Mouse (Mus musculus) frontal cortex, postnatal 25 days (tissue): Measurements from ENCODE around the gene Map2k4.

Experiments used
- DNase-seq, 2 experiments: peaks; one replicate each; pipeline ENCODE4 v3.0.0; 2022; ENCODE audit warnings: low spot score in 2 of 2

The Map2k4 gene

GRCm38 (mm10) chr11:65712754-65713306 lies 75.3 kb downstream of the Map2k4 start:
- DNase-seq, result no peak

- DNase-seq, result no peak
Observed at GRCm38 (mm10) chr11:65706784-65707183, 81.3 kb downstream of the Map2k4 start.

DNA sequence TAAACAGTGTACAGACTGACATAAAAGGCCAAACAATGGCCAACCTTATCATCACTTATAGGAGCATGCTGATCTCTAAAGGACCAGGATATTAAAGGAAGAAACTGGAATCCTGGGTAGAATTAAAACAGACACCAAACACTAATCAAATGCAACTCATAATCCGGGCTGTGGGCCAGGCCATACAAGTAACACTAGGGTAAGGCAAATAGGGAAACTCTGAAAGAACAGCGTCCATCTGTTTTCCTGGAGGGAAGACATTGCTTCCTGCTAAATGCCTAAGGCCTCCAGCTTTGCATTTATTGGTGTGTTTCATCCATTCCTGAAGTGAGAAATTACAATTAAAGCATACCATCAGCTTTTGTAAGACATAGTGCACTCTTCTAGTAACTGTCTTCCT lies 81.9 kb downstream of the Map2k4 start:
- DNase-seq, result no peak

DNA sequence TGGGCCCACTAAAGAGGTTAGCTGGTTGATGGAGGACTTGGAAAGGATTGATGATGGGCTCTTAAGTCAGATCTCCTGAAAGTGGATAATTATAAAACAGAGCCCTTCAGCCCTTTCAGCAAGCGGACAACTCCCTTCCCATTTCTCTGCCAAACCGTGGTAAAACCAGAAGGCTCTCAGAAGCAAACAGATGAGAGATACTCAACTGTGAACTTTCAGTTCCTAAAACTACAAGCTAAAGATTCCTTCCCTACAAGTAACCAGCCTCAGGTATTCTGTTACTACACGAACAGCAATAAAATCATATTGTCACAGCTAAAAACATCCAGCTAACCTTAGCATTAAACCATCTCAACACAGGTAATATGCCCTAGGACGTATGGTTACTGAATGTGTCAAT lies 83.2 kb downstream of the Map2k4 start:
- DNase-seq, result no peak

- DNase-seq, result no peak
Observed at GRCm38 (mm10) chr11:65678824-65679402, 109.2 kb downstream of the Map2k4 start.

DNA sequence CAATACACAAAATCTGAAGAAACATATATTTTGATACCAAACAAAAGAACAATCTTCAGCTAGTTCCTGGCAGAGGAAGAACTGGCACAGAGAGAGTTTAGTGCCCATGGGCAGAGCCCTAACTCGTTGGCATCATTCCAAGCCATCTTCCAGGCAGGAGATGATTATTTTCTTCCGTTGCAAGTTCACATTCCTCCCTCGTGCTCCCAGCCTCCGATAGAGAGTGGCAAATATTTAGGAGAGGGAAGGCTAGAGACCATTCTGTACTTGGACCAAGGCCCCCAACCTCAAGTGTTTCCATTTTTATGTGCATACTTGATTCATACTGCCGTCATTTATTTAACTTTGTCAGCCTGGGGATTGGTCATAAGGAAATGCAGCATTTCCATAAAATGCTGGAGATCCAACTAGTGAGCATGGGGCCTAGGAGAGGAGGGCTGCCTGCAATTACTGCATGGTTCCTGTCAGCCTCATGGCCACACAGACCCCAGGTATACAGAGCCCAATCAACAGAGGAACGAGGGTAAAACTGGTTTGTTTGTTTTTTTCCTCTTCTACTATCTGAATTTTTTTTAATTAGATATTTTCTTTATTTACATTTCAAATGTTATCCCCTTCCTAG lies 120.6 kb downstream of the Map2k4 start:
- DNase-seq, result no peak

GRCm38 (mm10) chr11:65664903-65665302 lies 123.2 kb downstream of the Map2k4 start:
- DNase-seq, result no peak

GRCm38 (mm10) chr11:65661790-65662522 lies 126.1 kb downstream of the Map2k4 start:
- DNase-seq, result no peak

- DNase-seq, result no peak
Observed at GRCm38 (mm10) chr11:65653932-65654331, 134.2 kb downstream of the Map2k4 start.

GRCm38 (mm10) chr11:65651426-65651825 lies 136.7 kb downstream of the Map2k4 start:
- no peak for DNase-seq

DNA sequence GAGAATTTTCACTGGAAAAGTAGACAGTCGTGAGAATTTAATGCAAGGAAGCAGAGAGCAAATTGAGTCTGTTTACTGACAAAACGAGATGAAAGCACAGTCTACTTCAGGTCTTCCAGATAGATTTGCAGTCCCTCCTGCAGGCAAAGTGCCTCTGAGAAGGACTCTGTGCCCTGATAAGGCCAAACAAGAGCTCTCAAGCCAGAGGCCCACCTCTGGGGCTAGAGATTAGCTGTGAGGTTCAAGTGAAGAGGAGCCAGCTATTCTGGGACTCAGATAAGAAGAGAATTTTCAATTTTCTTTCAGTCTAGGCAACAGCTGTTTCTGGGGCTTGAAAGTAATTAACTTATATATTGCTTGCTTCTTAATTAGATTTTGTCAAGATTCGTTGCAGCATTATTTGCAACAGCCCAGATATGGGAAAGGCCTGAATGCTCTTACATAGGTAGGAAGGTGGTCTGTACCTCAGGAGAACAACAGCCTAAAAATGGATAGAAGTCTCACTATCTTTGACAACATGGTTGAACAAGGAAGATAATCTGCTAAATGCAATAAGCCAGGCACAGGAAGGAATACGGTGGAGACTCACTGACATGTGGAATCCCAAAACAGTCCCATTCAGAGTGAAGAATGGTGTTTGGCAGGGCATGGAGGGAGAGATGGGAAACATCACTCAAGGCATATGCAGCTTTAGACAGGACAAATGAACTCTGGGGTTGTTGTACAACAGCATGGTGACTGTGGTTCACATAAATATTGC lies 138.0 kb downstream of the Map2k4 start:
- no peak for DNase-seq

- no peak for DNase-seq
Observed at GRCm38 (mm10) chr11:65649469-65649868, 138.6 kb downstream of the Map2k4 start.

GRCm38 (mm10) chr11:65646314-65646713 lies 141.8 kb downstream of the Map2k4 start:
- no peak for DNase-seq

- no peak for DNase-seq
Observed at GRCm38 (mm10) chr11:65644539-65644938, 143.6 kb downstream of the Map2k4 start.

GRCm38 (mm10) chr11:65640261-65640660 lies 147.8 kb downstream of the Map2k4 start:
- no peak for DNase-seq
